Mouse (Mus musculus) cerebellum, adult 11 months (tissue): ENCODE results near the gene Akirin2.
"Not testable (repeated sequence)": the region's sequence is repeated elsewhere in the genome, so short reads cannot be mapped to it uniquely, and the experiment has no call there.

Experiments
- DNase-seq: peaks from one replicate; pipeline ENCODE4 v3.0.0; 2022

Gene Akirin2

DNA sequence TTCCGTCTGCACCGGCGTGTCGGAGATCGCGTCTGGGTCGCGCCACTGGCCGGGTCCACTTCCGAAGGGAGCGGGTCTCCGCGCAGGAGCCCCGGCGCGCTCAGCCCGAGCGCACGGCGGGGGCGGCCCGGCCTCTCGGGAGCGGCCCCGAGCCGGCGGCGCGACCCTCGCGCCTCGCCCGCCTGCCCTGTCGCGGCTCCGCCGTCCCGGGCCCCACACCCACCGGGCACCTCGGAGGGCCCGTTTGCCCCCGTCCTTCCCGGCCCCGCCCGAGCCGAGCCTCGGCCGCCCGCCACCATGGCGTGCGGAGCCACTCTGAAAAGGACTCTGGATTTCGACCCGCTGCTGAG is at the start of gene Akirin2:
Gene Akirin2 (plus strand): TSS at position 190 of the 350 bp plus-strand sequence.
- no peak for DNase-seq

DNA sequence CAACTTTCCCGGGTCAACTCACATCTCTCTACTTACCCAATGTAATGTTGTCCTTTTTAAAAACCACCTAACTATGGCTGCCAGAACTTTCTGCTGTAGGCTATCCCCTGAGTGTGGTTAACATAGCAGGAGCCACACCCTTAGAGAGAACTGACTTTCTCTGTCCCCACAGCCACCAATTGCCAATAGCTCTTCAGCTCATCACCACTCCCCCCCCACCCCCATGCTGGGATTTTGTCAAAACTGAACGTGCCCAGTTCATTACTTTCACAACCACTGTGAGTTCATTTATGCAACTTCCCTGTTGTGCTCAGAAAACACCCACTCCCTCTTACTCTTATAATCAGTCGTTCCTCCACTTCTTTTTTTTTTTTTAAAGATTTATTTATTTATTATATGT is 40.4 kb upstream of the Akirin2 start:
- no peak for DNase-seq

DNA sequence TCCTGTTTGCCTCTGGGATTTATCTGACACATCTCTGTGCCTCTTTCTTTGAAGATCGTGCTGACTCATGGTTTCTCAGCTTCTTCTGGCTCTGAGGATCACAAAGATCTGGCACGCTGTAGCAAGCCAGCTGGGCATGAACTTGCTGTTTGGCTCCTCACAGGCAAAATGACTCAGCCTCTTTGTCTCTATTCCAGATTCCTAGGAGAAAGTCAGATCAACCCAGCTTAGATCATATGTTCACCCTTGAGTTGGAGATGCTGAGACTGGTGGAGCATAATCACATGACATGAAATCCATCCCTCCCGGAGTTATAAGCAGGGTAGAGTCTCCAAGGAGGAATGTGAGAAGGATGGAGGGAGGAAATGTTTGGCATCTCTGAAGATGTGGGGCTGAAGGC is 27.9 kb upstream of the Akirin2 start:
- peak; percentile 80 for DNase-seq

GRCm38 (mm10) chr4:34523586-34523985 is 27.2 kb upstream of the Akirin2 start:
- no peak for DNase-seq

DNA sequence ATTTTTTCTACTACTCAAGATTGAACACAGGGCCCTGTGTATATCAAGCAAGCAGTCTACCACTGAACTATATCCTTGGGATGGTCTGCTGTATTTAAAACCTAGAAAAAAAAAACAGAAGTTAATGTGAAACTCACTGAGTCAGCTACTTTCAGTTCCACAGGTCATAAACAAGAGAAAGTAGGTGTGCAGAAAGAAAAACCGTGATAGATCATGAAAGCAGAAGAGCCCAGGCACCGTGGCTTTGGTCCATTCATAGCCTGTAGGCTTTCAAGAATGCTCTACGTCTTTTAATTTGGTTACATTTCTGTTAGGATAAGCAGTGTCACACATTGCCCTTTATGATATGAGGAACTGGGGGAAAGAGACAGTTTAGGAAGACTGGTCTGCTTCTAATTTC is 24.0 kb upstream of the Akirin2 start:
- DNase-seq = no peak

GRCm38 (mm10) chr4:34528430-34529100 is 22.2 kb upstream of the Akirin2 start:
- DNase-seq = no peak

GRCm38 (mm10) chr4:34529379-34529778 is 21.4 kb upstream of the Akirin2 start:
- no peak for DNase-seq

GRCm38 (mm10) chr4:34529941-34530340 is 20.8 kb upstream of the Akirin2 start:
- peak; percentile 79 for DNase-seq

- DNase-seq = peak; percentile 95
These were observed 573 bp upstream of the Akirin2 start for GRCm38 (mm10) chr4:34549981-34550747.

GRCm38 (mm10) chr4:34551098-34551809 is 517 bp downstream of the Akirin2 start:
- peak; percentile 49 for DNase-seq

DNA sequence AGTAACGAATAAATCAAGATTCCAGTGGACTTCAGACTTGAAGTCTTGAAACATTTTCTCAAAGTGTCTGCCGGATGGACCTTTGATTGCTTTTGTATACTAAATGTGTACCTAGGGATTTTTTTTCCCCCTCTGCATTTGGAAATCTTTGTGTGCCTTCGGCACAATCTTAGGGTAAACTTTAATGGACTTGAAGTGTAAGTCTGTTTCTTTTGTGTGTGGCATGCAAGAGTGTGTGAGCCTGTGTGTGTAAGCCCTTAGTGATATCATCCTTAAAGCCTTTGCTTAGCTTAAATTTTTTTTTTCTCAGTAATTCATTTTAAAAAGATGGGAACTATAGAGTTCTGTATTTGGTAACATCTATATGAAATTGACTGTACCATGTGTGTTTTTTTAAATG is 1.2 kb downstream of the Akirin2 start:
- DNase-seq = no peak

DNA sequence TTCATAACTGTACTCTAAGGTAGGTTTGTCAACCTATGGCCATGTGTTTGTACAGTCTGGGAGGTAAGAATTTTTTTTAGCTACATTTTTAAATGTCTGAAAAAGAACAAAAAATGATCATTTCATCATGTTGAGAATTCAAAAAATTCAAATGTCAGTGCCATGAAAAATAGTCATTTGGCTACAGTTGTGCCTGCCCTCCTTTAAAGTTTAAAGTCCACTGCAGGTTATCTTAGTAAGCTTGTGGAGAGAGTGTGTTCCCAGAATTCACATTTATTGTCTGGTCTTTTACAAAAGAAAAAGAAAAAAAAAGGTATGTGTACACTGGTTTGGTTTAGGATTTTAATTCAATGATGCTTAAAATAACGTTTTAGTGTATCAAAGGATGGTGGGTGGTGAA is 3.9 kb downstream of the Akirin2 start:
- no peak for DNase-seq

DNA sequence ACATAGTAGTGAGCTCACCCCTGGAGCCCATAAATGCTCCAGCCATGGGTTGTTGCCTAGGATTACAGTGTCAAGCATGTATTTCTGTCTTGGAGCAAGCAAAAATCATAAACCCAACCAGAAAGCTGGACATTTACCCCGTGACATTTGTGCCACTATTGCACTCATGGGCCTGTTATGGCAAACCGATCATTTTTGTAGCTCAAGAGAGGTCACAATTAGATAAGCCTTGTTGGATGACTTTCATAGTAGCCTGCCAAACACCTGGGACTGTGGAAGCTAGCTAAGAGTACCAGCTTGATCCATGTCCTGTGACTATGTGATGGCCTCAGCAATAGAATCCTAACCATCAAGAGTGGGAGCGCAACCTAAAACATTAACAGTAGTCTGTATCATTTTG is 4.9 kb downstream of the Akirin2 start:
- no peak for DNase-seq

DNA sequence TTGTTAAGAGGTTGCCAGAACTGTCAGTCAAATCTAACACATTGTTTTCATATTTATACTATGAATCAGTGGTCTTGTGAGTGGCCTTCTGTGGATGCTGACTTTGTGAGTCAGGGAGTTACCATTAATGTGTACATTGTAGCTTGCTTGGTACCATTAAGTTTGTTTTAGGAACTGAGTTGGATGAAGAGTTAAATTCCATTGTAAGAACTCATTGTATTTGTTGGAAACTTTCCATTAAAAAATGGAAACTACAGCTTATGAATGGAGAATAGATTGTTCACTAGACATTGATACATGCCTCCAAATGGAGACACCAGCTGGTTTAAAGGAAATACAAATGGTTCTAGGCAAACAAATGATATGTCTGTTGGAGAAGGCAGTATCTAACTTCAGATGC is 5.4 kb downstream of the Akirin2 start:
- DNase-seq = no peak

DNA sequence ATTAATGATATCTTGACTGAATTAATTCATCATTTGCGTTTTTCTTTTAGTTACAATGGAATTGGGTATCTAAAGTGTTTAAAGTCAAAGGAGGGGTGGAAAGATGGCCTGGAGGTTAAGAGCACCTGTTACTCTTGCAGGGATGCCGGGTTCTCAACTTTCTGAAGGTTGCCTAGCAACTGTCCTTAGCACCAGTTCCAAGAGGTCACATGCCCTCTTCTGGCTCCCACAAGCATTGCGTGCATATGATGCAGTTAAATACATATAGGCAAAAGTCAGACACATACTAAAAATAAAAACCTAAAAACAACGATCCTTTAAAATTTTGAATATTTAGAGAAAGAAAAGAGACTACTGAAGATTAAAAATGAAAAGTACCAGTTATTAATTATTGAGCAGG is 10.2 kb downstream of the Akirin2 start:
- no peak for DNase-seq

- no peak for DNase-seq
These were observed 15.5 kb downstream of the Akirin2 start for GRCm38 (mm10) chr4:34566226-34566625.

DNA sequence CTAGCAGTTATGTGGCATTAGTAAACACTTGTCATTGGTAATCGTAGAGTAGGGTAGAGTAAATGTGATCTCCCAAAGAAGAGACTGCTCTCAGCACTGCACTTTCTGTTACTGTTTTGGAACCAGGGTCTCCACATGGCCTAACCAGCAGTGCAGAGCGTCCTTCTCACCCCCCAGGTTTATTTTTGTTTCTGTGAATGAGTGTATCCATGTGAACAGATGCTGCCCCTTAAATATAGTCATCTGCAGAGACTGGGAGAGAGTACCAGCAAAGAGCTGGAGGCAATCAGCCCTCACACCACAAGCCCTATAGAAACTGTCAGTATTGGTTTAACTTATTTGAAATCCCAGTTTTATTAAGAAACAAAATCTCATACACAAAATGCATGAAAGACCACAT is 22.1 kb downstream of the Akirin2 start:
- no peak for DNase-seq

DNA sequence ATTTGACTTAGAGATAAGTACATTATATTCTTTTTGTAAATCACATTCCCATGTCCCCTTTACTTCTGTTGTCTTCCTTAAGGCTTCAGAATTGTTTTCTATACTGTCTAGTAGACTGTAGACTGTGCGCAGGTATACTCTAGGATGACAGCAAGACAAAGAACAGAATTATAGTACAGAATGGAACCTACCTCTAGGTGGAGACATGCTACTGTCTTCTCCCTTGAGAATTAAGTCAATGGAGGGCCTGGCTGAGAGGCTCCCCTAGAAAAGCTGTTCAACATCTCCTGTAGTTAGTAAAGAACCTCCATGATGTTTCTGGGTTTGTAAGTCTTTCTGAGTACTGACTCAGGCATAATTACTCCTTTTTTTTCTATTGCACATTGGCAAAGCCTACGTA is 26.3 kb downstream of the Akirin2 start:
- DNase-seq = no peak

DNA sequence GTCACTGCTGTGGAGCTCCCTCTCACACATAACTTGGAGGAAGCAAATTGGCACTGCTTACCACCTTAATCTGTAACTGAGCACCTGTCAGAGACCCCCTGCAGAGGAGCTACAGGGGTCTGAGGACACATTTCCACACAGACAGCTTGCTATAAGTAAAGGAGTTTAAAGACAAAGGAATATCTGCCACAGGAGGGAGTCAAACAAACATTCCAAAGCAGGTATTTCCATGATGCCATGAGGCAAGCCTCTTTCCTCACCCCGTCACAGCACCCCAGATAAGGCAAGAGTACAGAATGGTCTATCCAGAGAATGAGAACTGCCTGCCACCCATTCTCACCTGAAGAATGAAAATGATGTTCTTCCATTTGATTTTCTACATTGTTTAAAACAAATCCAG is 28.5 kb downstream of the Akirin2 start:
- DNase-seq = no peak

DNA sequence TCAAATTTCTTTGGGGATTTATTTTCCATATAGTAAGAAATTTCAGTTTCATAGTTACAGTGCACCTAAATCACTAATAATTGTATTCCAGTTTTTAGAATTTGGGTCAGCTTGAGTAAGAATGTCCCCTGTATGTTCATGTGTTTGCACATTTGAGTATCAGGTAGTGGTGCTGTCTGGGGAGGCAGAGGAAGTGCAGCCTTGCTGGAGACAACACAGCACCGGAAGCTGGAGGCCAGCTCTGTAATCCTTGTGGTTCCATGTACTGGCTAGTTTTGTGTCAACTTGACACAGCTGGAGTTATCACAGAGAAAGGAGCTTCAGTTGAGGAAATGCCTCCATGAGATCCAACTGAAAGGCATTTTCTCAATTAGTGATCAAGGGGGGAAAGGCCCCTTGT is 30.8 kb downstream of the Akirin2 start:
- DNase-seq = not testable (repeated sequence)

- no peak for DNase-seq
These were observed 31.3 kb downstream of the Akirin2 start for GRCm38 (mm10) chr4:34581990-34582389.

- DNase-seq = no peak
These were observed 31.7 kb downstream of the Akirin2 start for GRCm38 (mm10) chr4:34582476-34582875.

- DNase-seq = no peak
These were observed 32.7 kb downstream of the Akirin2 start for GRCm38 (mm10) chr4:34583427-34583826.
